Comparison of ENCODE assay signal across 21 mouse cellular contexts in genomic region chr3:50912980-50913518, GRCm38 (mm10).
DNase-seq lines count a peak whose midpoint lies in the region; ATAC-seq and TF ChIP-seq lines count a peak whose summit lies in the region.
"Had no signal": no experiment of that assay in that cellular context is flagged by ENCODE, and none has a peak within 500 bp of the region (broad histone marks: within the 10 kb centered on the region; RNA-seq: fewer than 3 reads in every experiment).

No protein-coding gene starts in this region.

- ATAC-seq in forebrain, embryonic 15.5 days (replicated peaks), result peak; percentile 29; the same call in 1 of the 2 replicates
- ATAC-seq in hindbrain, postnatal 0 days, result peak; percentile 60; the same call in 1 of the 2 replicates
- peak; percentile 51 for ATAC-seq in midbrain, embryonic 15.5 days (replicated peaks)
- ATAC-seq: activated CD4-positive, CD25-positive, alpha-beta regulatory T cell, adult 4 months; Patski had no signal

- no peak overlapping the region for H3K9ac ChIP-seq in forebrain, embryonic 15.5 days (replicated peaks)
- no peak overlapping the region for H3K9ac ChIP-seq in hindbrain, postnatal 0 days (replicated peaks; ENCODE audit: low read length)
- H3K9ac ChIP-seq in midbrain, embryonic 15.5 days, result no peak overlapping the region
- H3K9ac ChIP-seq: embryonic facial prominence, embryonic 13.5 days; neural tube, embryonic 12.5 days had no signal

- no peaks in the 10 kb centered on the region for H3K27me3 ChIP-seq in forebrain, embryonic 10.5 days (ENCODE audit: poor library complexity, severe bottlenecking)
- no peaks in the 10 kb centered on the region for H3K27me3 ChIP-seq in forebrain, embryonic 15.5 days
- no peaks in the 10 kb centered on the region for H3K27me3 ChIP-seq in hindbrain, postnatal 0 days (ENCODE audit: insufficient read depth, low read length)
- H3K27me3 ChIP-seq in midbrain, embryonic 15.5 days (replicated peaks), result no peaks in the 10 kb centered on the region
- H3K27me3 ChIP-seq: embryonic facial prominence, embryonic 13.5 days; neural tube, embryonic 12.5 days; Patski had no signal

- no peaks in the 10 kb centered on the region for H3K36me3 ChIP-seq in forebrain, embryonic 10.5 days (replicated peaks)
- no peaks in the 10 kb centered on the region for H3K36me3 ChIP-seq in forebrain, embryonic 15.5 days
- no peaks in the 10 kb centered on the region for H3K36me3 ChIP-seq in hindbrain, postnatal 0 days (ENCODE audit: insufficient read depth, low read length)
- no peaks in the 10 kb centered on the region for H3K36me3 ChIP-seq in midbrain, embryonic 15.5 days (replicated peaks)
- H3K36me3 ChIP-seq: embryonic facial prominence, embryonic 13.5 days; neural tube, embryonic 12.5 days had no signal

- no peak overlapping the region for H3K4me3 ChIP-seq in forebrain, embryonic 10.5 days
- no peak overlapping the region for H3K4me3 ChIP-seq in forebrain, embryonic 15.5 days
- no peak overlapping the region for H3K4me3 ChIP-seq in hindbrain, postnatal 0 days (ENCODE audit: low read length)
- no peak overlapping the region for H3K4me3 ChIP-seq in midbrain, embryonic 15.5 days
- H3K4me3 ChIP-seq: embryonic facial prominence, embryonic 13.5 days; gastrocnemius, adult 2 months; neural tube, embryonic 12.5 days had no signal

- no peak overlapping the region for H3K4me2 ChIP-seq in forebrain, embryonic 15.5 days (replicated peaks)
- no peak overlapping the region for H3K4me2 ChIP-seq in hindbrain, postnatal 0 days (ENCODE audit: low read depth, low read length)
- H3K4me2 ChIP-seq in midbrain, embryonic 15.5 days, result no peak overlapping the region
- H3K4me2 ChIP-seq: embryonic facial prominence, embryonic 13.5 days; neural tube, embryonic 12.5 days had no signal

- DNase-seq in forebrain, embryonic 10.5 days (ENCODE audit: extremely low spot score, low spot score), result no peak
- DNase-seq in hindbrain, postnatal 0 days (ENCODE audit: low spot score), result peak; percentile 11
- no peak for DNase-seq in urinary bladder, postnatal 36 days (ENCODE audit: low spot score in 2 of 2)
- DNase-seq in cerebellum, adult 9-10 months, result no peak
- no peak for DNase-seq in kidney, postnatal 25 days
- DNase-seq: adrenal gland, postnatal 14 days; B cell, adult 2 months; cerebellum, adult 2 months; gastrocnemius, adult 2 months; kidney, adult 18-20 months; kidney, postnatal 36 days; lung, adult 18-20 months; lung, postnatal 4 days; right cerebral cortex, postnatal 25 days; thymus, postnatal 36 days had no signal

- peaks cover 23% of the 10 kb centered on the region for H3K4me1 ChIP-seq in forebrain, embryonic 10.5 days
- peaks cover 13% of the 10 kb centered on the region for H3K4me1 ChIP-seq in forebrain, embryonic 15.5 days
- H3K4me1 ChIP-seq in hindbrain, postnatal 0 days (ENCODE audit: insufficient read depth, low read length), result peaks cover 7% of the 10 kb centered on the region
- peaks cover 14% of the 10 kb centered on the region for H3K4me1 ChIP-seq in midbrain, embryonic 15.5 days
- H3K4me1 ChIP-seq: neural tube, embryonic 12.5 days had no signal

- peak overlapping the region; percentile 67; the same call in 1 of the 2 replicates for H3K27ac ChIP-seq in forebrain, embryonic 10.5 days
- H3K27ac ChIP-seq in forebrain, embryonic 15.5 days (replicated peaks), result no peak overlapping the region
- H3K27ac ChIP-seq in hindbrain, postnatal 0 days, result no peak overlapping the region
- H3K27ac ChIP-seq in midbrain, embryonic 15.5 days, result no peak overlapping the region
- H3K27ac ChIP-seq: embryonic facial prominence, embryonic 13.5 days; gastrocnemius, adult 2 months; neural tube, embryonic 12.5 days had no signal

- TF ChIP-seq CTCF in hindbrain, postnatal 0 days (IDR thresholded peaks at IDR 0.05; ENCODE audit: low read depth), result no peak

- WGBS in forebrain, embryonic 10.5 days, result 76% methylated on average over 5 of the region's 5 CpGs
- WGBS in forebrain, embryonic 15.5 days, result 59% methylated on average over 5 of the region's 5 CpGs
- 64% methylated on average over 5 of the region's 5 CpGs for WGBS in hindbrain, postnatal 0 days
- 60% methylated on average over 5 of the region's 5 CpGs for WGBS in midbrain, embryonic 15.5 days

- H3K9me3 ChIP-seq in forebrain, embryonic 10.5 days, result no peaks in the 10 kb centered on the region
- H3K9me3 ChIP-seq in forebrain, embryonic 15.5 days, result no peaks in the 10 kb centered on the region
- no peaks in the 10 kb centered on the region for H3K9me3 ChIP-seq in hindbrain, postnatal 0 days (ENCODE audit: low read length)
- H3K9me3 ChIP-seq in midbrain, embryonic 15.5 days, result no peaks in the 10 kb centered on the region
- H3K9me3 ChIP-seq: embryonic facial prominence, embryonic 13.5 days; neural tube, embryonic 12.5 days had no signal
